Mouse (Mus musculus): ENCODE data around the gene Crygc. TPM values are rescaled to one million over a fixed set of nuclear protein-coding genes. Genes with fewer than 3 reads are reported as not detected.

Crygc gene
- polyA plus RNA-seq, 1 experiment from 2014 or later = not detected

Other genes starting within 250 kb of the Crygc start
- 8.4 and 10.1 TPM in 2 replicates for gene Plekhm3, start 116.9 kb downstream of the Crygc start, polyA plus RNA-seq (2014; fragmentation: Nextera tagmentation; extraction: Ambion mirVana)
- gene Akr1cl, start 40.9 kb downstream of the Crygc start, polyA plus RNA-seq (2014; fragmentation: Nextera tagmentation; extraction: Ambion mirVana) = 0.58 TPM in 1 of 2 replicates, not detected in the other
- not detected in 2 replicates for gene Cryge, start 22.5 kb downstream of the Crygc start, polyA plus RNA-seq (2014; fragmentation: Nextera tagmentation; extraction: Ambion mirVana)
- not detected in 2 replicates for gene Crygd, start 10.2 kb downstream of the Crygc start, polyA plus RNA-seq (2014; fragmentation: Nextera tagmentation; extraction: Ambion mirVana)
- not detected in 2 replicates for gene Crygb, start 8.6 kb upstream of the Crygc start, polyA plus RNA-seq (2014; fragmentation: Nextera tagmentation; extraction: Ambion mirVana)
- gene Cryga, start 29.7 kb upstream of the Crygc start, polyA plus RNA-seq (2014; fragmentation: Nextera tagmentation; extraction: Ambion mirVana) = not detected in 2 replicates
- not detected in 2 replicates for gene Gm28845, start 45.9 kb upstream of the Crygc start, polyA plus RNA-seq (2014; fragmentation: Nextera tagmentation; extraction: Ambion mirVana)
- gene D630023F18Rik, start 49.5 kb upstream of the Crygc start, polyA plus RNA-seq (2014; fragmentation: Nextera tagmentation; extraction: Ambion mirVana) = 0.18 TPM in 1 of 2 replicates, not detected in the other
- gene Idh1, start 112.8 kb upstream of the Crygc start, polyA plus RNA-seq (2014; fragmentation: Nextera tagmentation; extraction: Ambion mirVana) = 405 and 436 TPM in 2 replicates
- gene Pikfyve, start 113.0 kb upstream of the Crygc start, polyA plus RNA-seq (2014; fragmentation: Nextera tagmentation; extraction: Ambion mirVana) = 20.6 TPM in 2 replicates
- 3.0 and 3.3 TPM in 2 replicates for gene Pth2r, start 208.4 kb upstream of the Crygc start, polyA plus RNA-seq (2014; fragmentation: Nextera tagmentation; extraction: Ambion mirVana)